Mouse (Mus musculus): ENCODE measurements at regions not wholly inside any gene's neighbourhood (a gene's known extent, or its start where the extent isn't known, plus 50 kb on each side); places are given as distances from the start of the nearest gene placed in this dataset.
A peak's percentile ranks its signal among the peaks of the same experiment; 100 is the strongest.

GRCm38 (mm10) chr17:22673891-22674622 is 73.3 kb downstream of the Vmn2r112 start:
- peak; percentile 83 for ATAC-seq (ENCODE audit: insufficient read depth, low FRiP score, low read depth)
- Histone ChIP-seq H3K27ac (no peak overlapping the region), H3K4me1 (no peaks in the 10 kb centered on the region), H3K4me3 (replicated peaks) (peak overlapping the region; percentile 43), H3K27me3 (replicated peaks) (no peaks in the 10 kb centered on the region), H3K9me3 (no peaks in the 10 kb centered on the region), H3K9ac (no peak overlapping the region), H3K36me3 (no peaks in the 10 kb centered on the region), H3K4me2 (peak overlapping the region; percentile 56)
- WGBS, result 18% methylated on average over 16 of the region's 16 CpGs

Data from stomach, embryonic 15.5 days (tissue).